Mouse (Mus musculus): Measurements from ENCODE around the gene Aipl1. TPM values are rescaled to one million over a fixed set of nuclear protein-coding genes. Genes with fewer than 3 reads are reported as not detected.

Aipl1 gene
- total RNA-seq (2021): under 1 TPM; 0.14 to 0.26 TPM

DNA sequence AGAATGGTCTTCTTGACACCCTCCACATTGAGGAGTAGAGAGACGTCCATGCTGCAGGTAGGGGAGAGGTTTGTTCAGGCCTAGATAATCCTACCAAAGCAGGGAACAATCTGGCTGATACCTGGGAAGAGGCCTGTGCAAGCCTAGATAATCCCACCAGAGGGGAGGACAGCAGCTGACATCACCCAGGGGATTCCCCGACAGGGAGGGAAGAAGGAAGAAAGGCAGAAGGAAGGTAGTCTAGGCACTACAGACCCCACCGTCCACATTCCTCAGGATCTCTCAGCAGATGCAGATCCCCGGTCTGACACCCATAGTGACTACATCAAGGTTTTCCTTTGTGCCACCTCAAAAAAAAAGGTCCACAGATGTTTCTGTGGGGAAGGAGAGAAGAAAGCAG, at the start of gene Aipl1:
Gene Aipl1 (minus strand): TSS at position 101 of the 400 bp plus-strand sequence.
- DNase-seq: no peak
- intact Hi-C loops (cut with DNase I): no loop called here

DNA sequence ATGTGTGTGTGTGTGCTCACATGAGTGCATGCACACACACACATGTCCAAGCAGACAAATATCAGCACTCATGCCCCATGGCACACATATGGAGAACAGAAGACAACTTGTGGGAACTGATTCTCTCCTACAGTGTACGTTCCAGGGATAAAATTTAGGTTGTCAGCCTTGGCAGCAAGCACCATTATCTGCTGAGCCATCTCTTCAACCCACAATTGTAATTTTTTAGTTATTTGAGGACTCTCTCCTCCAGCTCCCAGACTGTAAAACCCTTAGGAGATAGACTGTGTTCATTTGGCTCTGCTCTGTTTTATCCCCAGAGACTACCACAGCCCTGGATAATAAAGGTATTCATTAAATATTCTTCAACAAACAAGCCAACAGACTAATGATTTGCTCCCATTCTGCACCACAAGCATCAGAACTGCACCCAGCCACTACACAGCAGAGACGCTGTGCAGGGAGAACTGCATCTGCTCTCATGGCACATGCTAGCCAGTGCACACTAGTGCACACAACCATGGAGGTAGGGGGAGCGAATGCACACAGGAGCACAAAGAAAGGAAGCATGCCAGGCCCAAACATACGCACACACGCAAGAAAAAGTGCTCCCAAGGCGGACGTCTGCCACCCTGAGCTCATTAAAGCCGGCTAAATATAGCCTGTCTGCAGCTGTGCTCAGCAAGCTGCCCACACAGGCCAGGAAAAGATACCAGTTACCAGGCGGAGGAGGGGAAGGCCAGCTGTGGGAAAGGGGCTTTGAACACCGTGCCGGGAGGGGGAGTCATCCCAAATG, 49.1 kb upstream of the Aipl1 start:
- intact Hi-C loops (cut with DNase I): no loop called here
- peak; percentile 32 for DNase-seq

DNA sequence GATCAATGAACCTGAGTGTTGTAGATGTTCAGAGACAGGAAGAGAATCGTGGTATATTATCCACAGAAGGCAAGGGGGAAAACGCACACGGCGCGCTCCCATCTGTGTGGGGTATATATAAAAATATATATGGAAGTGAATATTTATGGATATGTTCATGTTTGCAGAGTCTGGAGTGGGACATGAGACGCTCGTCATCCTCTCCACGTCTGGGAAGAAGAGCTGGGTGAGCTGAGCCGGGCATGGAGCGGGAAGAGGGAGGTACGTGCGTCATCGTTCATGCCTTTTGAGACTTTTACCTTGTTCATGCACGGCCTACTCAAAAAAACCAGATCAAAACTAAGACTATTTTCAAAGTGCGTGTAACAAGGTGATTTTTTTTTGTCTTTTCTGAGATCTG, 47.0 kb upstream of the Aipl1 start:
- no peak for DNase-seq
- intact Hi-C loops (cut with DNase I): no loop called here

DNA sequence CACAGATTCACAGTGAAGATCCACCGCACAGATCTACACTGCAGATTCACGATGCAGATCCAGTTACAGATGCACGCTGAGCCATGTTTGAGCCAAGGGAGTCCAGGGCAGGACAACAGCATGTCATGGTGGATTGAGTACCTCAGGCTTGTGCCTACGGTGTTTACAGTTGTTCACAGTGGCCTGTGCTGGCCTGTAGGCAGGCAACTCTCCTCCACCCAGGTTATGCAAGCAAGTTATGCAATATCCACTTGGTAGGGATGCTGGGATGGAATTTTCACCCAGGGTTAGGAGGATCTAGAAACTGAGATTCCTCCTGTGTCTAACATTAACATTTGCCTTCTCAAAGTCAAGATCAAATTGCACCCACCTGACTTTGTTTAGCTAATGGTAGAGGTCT, 45.3 kb upstream of the Aipl1 start:
- no peak for DNase-seq
- intact Hi-C loops (cut with DNase I): no loop called here

DNA sequence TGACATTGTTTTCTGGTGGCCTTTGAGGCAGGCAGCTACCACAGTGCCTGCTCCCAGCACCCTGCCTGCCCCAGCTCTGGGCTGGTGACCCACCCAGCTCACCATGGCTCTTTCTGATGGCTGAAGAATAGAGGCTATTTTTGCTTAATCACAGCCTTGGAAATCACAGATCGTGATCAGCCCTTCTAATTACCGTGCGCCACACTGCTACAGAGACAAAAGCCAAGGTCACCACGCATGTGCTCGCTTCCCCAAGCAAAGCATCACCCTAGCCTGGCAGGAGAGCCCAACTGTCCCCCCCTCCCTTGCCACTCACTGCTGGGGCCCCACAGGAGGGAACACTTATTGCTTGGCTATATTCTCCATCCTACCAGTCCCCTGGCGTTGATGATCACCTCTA, 43.2 kb upstream of the Aipl1 start:
- intact Hi-C loops (cut with DNase I): no loop called here
- no peak for DNase-seq

DNA sequence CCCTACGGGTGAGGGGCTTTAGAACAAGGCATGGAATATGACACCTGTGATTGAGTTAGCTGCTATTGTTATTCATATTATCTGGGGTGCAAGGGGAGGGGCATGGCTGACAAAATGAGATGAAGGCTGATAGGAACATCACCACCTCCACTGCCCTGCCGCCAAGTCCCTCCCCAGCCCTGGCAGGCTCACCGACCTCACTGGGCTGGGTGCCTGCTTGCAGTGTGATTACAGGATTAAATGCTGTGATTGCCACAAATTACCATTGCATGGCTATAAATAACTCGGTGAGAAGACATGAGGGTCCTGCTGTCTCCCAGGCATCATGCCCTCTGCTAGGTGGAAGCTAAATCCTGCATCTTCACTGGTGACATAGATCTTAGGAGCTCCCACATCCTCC, 41.3 kb upstream of the Aipl1 start:
- intact Hi-C loops (cut with DNase I): no loop called here
- peak; percentile 69 for DNase-seq

DNA sequence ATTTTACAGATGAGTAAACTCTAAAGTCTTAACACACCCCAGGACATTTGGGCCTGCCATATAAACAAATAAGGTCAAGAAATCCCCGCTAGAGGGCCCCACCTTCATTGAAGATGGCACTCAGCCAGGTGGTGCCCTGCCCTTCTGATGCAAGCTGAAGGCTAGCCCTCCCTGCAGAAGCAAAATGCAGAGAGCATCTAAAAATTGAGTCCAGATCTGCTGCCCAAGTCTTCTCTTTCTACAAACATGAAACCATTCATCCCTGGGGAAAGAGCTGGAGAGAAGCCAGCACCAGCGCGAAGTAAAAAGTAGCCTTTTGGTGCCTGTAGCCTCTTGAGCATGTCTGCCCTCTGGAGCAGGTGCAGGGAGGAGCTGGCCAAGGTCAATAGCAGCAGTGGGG, 40.7 kb upstream of the Aipl1 start:
- peak; percentile 48 for DNase-seq
- intact Hi-C loops (cut with DNase I): no loop called here

DNA sequence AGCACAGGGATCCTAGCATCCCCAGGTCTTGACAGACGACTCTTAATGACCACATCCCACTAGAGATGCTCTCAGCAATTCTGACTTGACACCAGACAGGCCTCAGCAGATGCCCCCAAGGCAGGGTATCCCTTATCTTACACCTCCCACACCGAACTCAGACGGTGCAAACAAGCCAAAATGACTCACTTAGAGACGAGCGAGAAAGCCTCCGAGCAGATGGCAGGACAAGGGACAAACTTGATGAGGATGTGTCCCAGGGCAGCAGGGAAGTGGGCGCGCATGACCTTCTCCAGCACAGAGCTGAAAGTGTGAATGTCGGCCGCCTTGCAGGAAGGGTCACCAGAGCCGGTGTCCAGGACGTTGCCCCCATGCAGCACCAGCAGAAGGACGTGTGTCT, 36.9 kb upstream of the Aipl1 start:
- intact Hi-C loops (cut with DNase I): no loop called here
- no peak for DNase-seq

DNA sequence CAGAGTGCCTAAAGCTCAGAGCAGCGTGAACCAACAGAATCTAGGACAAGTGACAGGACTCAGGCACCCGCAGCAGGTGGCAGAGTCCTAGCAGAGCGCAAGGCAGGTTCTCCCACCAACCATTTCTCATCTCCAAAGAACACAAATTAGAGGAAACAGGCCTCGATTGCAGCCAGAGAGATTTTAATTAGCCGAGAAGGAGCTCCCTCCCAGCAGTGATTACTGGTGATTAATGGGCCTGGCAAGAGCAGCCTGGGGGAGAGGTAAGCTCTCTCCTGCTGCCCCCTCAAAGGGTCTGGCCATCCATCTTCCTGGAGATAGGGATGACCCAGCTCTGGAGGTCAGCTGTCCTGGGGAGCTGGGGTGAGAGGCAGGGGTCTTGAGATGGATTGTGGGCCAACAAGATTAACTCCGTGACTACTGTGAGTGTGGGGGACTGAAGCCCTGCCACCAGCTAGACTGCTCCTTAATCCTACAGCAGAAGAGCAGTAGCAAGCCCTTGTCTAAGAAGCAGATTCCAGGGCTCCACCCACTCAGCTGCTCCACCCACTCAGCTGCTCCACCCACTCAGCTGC, 35.1 kb upstream of the Aipl1 start:
- DNase-seq: no peak
- intact Hi-C loops (cut with DNase I): no loop called here

DNA sequence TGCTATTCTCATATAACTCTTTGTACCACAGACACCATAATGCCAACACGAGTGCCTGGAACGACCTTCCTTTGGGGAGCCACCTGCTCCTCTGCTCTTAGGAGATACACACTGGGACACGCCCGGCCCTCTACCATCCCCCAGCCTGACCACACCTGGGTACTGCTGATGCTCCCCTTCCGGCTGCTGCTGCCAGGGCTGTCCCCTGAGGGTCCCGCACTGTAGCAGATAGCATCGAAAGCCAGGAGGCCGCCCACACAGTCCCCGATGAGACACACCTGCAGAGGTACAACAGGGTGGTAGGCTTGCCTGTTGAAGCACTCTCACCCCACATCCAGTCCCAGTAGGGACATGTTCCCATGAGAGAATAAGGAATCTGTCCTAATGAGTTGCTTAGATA, 33.4 kb upstream of the Aipl1 start:
- intact Hi-C loops (cut with DNase I): no loop called here
- no peak for DNase-seq

DNA sequence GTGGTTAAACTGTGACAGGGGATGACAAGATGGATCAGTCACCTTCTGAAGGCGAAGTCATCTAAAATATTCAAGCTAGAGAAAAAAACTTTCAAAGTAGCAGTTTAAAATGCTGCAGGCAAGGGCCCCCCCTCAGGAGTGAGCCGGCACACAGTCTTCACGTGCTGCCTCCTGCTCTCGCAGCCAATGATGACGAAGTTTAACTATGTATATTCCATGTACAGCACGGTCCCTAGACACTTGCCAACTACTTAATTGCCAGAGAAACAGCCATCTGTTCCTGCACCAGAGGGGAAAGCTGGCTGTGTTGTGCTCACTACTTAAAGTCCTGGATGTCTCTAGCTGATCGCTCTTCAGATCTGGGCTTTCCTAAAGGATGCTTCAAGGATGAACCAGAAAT, 30.7 kb upstream of the Aipl1 start:
- intact Hi-C loops (cut with DNase I): no loop called here
- DNase-seq: peak; percentile 62

DNA sequence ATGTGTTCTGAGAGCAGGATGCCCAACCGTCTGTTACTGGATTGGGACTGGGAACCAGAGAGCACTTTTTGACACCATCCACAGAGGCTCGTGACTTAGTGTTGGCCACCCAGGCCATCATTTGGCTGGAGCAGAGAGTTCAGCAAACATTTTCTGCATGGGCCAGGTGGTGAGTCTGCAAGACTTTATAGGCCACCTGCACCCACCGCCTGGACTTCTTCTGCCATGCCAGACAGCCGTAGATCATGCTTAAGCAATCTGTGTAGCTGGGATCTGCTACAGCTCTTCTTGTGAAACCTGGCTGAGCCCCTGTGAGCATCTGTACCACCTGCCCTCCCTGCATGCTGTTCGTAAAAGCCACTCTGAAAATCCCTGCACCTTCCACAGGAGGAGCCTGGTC, 30.0 kb upstream of the Aipl1 start:
- peak; percentile 68 for DNase-seq
- intact Hi-C loops (cut with DNase I): no loop called here

DNA sequence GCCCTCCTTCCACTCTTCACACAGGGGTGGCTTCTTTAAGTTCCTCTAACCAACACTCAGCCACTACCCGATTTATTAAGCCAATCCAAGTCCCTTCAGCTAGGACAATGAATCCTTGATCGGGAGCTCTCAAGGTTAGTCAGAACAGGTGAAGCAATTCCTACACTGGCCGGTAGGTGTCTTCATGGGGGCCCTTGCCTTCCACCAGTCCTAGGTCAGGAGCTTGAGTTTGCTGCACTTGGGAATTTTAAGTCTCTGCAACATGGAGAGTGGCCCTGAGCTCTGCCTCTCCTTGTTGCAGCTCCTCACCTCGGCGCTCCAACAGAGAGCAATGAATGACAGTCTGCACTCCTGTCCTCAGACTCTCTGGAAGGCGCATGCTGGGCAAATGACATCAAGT, 29.0 kb upstream of the Aipl1 start:
- intact Hi-C loops (cut with DNase I): no loop called here

DNA sequence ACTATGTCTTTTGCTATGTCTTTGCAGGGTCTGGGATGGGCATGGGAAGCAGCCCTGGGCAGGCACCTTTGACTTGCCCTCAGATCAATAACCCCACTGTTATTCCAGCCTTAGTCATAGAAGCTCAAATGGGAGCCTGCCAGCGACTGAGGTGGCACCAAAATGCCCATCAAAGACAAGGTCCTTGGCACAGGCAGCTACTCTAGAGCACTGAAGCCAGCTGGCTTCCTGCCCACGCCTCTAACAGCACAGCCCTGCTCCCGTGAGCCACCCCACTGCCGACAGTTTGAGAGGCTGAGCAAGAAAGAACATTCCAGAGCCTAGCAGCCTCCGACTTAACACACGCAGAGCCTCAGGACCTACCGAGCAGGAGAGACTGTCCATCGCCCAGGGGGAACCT, 27.8 kb upstream of the Aipl1 start:
- intact Hi-C loops (cut with DNase I): no loop called here
- peak; percentile 80 for DNase-seq

More for the DNA sequence above, 29.0 kb upstream of the Aipl1 start:
- DNase-seq: no peak

DNA sequence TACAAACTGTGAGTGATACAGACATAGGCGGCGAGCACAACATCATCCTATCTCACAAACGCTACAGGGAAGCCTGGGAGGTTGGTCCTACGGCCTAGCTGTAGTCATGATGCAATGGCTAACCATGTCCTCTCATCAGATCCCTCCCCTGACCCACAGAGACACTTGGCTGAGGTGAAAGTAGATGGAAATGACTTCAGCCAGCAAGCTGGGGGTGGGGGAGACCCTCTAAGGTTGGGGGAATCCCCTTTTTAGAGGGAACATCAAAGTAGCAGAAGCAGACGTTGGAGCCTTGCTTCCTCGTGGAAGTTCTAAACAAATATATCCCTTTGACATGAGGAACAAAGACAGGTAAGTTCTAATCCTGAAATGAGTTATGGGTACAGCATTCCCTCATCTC, 27.1 kb upstream of the Aipl1 start:
- intact Hi-C loops (cut with DNase I): no loop called here
- no peak for DNase-seq

DNA sequence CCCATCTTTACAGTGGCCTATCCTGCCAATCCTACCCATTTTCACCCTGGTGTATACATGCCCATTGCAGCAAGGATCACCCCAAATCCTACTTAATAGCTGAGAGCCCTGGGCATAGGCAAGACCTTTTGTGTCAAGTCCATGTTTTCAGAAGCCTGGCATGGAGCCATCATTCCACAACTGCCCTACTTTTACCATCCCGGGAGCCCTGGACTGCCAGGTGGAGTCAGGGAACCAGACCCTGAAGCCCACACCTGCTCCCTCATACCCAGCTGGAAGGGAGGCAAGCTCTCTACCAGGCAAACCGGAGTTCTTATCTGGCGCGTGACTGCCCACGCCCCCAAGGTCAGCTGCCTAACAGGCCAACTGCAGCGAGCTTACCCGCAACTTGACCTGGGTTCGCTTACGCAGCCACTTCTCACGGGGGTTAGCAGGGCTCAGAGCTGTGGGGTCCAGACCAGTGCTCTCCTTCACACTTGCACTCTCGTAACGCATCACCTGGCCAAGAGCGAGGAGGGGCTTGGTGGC, 23.8 kb upstream of the Aipl1 start:
- DNase-seq: no peak
- intact Hi-C loops (cut with DNase I): no loop called here

DNA sequence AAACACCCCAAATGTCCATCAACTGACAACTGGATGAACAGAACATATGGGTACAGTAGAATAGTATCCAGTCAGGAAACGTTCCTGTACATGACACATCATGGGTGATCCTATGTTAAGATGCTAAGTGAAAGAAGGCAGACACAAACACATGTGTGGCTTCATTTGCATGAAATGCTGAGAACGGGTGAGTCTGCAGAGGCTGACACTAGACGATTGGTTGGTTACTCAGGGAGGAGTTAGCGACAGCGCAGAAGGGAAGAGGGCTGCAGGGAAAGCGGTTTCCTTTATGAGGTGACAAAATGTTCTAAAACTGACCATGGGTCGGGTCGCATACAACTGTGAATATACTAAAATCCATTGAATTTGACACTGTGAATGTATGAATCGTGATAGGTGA, 23.1 kb upstream of the Aipl1 start:
- no peak for DNase-seq
- intact Hi-C loops (cut with DNase I): no loop called here

DNA sequence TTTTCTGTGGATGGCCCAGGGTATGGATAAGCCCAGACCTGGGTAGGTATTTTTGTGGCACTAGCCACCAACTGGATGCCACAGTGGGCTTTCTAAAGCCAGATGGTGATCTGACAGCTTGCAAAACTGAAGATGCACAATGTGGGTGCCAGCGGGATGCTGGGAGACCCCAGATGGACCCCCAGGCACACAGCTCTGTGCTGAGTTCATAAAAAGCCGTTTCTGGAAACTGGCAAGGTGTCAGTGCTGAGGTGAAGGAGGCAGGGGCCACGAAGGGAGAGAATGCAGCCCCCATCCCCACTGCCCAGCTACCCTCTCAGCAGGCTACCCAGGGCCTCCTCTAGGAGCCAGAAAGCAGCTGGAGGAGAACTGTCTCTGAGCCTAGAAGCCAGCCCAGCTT, 19.9 kb upstream of the Aipl1 start:
- intact Hi-C loops (cut with DNase I): no loop called here
- peak; percentile 49 for DNase-seq

DNA sequence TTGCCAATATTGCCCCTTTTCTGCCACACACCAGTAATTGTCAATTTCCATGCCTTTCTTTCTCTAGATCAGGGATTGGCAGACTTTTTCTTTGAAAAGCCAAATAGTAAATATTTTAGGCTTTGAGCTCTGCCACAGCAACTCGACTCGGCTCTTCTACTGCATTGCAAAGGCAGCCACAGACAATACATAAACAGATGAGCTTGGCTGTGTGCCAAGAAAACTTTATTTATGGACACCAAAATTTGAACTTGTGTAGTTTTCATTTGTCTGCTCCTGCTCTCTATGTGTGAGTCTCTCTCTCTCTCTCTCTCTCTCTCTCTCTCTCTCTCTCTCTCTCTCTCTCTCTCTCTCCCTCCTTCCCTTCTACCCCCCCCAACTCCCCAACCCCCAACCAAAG, 17.9 kb upstream of the Aipl1 start:
- intact Hi-C loops (cut with DNase I): no loop called here
- DNase-seq: no peak

DNA sequence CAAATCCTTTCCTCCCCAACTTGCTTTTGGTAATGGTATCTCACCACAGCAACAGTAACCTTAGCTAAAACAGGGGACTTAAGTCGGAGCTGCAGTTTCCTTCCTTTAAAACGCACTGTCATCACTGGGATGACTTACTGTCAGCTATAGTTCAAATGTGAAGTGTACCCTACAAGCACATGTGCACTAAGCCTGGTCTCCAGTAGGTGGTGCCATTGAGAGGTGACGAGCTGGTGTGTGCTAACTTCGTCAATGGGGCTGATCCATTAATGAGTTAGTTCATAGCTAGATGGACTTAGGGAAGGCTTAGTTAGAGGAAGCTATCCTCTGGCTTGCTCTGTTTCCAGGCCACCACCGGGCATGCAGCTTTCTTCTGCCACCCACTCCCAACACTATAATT, 15.3 kb upstream of the Aipl1 start:
- intact Hi-C loops (cut with DNase I): loop anchor here (5.0 kb wide), 3 partner anchors 90 to 155 kb away; partner anchors contain the start of genes 4933427D14Rik, Gm43951 and Txndc17
- DNase-seq: peak; percentile 87

DNA sequence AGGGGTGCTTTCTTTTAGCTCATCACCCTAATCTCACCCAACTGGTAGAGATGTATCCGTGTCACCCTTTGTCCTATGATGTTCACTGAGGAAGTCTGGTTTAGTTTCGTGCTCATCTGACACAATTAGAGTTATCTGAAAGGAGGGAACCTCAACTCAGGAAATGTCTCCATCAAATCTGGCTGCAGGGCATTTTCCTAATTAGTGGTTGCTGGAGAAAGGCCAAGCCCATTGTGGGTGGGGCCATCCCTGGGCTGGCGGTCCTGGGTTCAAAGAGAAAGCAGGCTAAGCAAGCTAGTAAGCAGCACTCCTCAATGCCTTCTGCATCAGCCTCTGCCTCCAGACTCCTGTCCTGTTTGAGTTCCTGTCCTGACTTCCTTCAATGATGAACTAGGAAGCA, 14.9 kb upstream of the Aipl1 start:
- no peak for DNase-seq
- intact Hi-C loops (cut with DNase I): loop anchor here (5.0 kb wide), 3 partner anchors 90 to 155 kb away; partner anchors contain the start of genes 4933427D14Rik, Gm43951 and Txndc17

Data from left cerebral cortex, postnatal 4 days (tissue).